Mouse (Mus musculus): ENCODE data around the gene Hoxd13. TPM values are rescaled to one million over a fixed set of nuclear protein-coding genes. Genes with fewer than 3 reads are reported as not detected.

The Hoxd13 gene
- polyA plus RNA-seq, 2 experiments, result 54.6 to 109 TPM

GRCm38 (mm10) chr2:74686301-74686987, 18.3 kb downstream of the Hoxd13 start:
- TF ChIP-seq POLR2A (IDR thresholded peaks at IDR 0.05; ENCODE audit: borderline replicate concordance, extremely low read depth, insufficient read depth, insufficient read length), result no peak
- Histone ChIP-seq H3K4me3 (replicated peaks; ENCODE audit: low read length) (peak overlapping the region; percentile 74), H3K27ac (replicated peaks; ENCODE audit: low read depth, low read length) (peak overlapping the region; percentile 88), H3K9ac (ENCODE audit: low read depth, low read length, severe bottlenecking) (peak overlapping the region; percentile 91), H3K9me3 (ENCODE audit: control insufficient read depth, low read length) (no peaks in the 10 kb centered on the region), H3K27me3 (ENCODE audit: control insufficient read depth, insufficient read depth, low read length) (peaks cover 31% of the 10 kb centered on the region), H3K36me3 (ENCODE audit: control insufficient read depth, insufficient read depth, low read length) (peaks cover 23% of the 10 kb centered on the region), H3K4me2 (replicated peaks; ENCODE audit: low read depth, low read length, severe bottlenecking) (peak overlapping the region; percentile 96), H3K4me1 (ENCODE audit: control insufficient read depth, insufficient read depth, low read length) (peaks cover 6% of the 10 kb centered on the region; the same call in 1 of the 2 replicates)
- DNase-seq (ENCODE audit: low spot score), result peak; percentile 94
- ATAC-seq (ENCODE audit: low FRiP score, low read depth), result no peak
- 5% methylated on average over 17 of the region's 17 CpGs for WGBS

GRCm38 (mm10) chr2:74686988-74687697, 19.0 kb downstream of the Hoxd13 start:
- Histone ChIP-seq H3K27ac (replicated peaks; ENCODE audit: low read depth, low read length) (peak overlapping the region; percentile 88), H3K9ac (ENCODE audit: low read depth, low read length, severe bottlenecking) (peak overlapping the region; percentile 91), H3K36me3 (ENCODE audit: control insufficient read depth, insufficient read depth, low read length) (peaks cover 27% of the 10 kb centered on the region), H3K9me3 (ENCODE audit: control insufficient read depth, low read length) (no peaks in the 10 kb centered on the region), H3K4me1 (ENCODE audit: control insufficient read depth, insufficient read depth, low read length) (peaks cover 9% of the 10 kb centered on the region; the same call in 1 of the 2 replicates), H3K4me3 (replicated peaks; ENCODE audit: low read length) (peak overlapping the region; percentile 74), H3K4me2 (replicated peaks; ENCODE audit: low read depth, low read length, severe bottlenecking) (peak overlapping the region; percentile 96), H3K27me3 (ENCODE audit: control insufficient read depth, insufficient read depth, low read length) (peaks cover 26% of the 10 kb centered on the region)
- TF ChIP-seq POLR2A (IDR thresholded peaks at IDR 0.05; ENCODE audit: borderline replicate concordance, extremely low read depth, insufficient read depth, insufficient read length), result no peak
- ATAC-seq (ENCODE audit: low FRiP score, low read depth) (no peak), DNase-seq (ENCODE audit: low spot score) (no peak)
- under 1% methylated on average over 27 of the region's 27 CpGs for WGBS

DNA sequence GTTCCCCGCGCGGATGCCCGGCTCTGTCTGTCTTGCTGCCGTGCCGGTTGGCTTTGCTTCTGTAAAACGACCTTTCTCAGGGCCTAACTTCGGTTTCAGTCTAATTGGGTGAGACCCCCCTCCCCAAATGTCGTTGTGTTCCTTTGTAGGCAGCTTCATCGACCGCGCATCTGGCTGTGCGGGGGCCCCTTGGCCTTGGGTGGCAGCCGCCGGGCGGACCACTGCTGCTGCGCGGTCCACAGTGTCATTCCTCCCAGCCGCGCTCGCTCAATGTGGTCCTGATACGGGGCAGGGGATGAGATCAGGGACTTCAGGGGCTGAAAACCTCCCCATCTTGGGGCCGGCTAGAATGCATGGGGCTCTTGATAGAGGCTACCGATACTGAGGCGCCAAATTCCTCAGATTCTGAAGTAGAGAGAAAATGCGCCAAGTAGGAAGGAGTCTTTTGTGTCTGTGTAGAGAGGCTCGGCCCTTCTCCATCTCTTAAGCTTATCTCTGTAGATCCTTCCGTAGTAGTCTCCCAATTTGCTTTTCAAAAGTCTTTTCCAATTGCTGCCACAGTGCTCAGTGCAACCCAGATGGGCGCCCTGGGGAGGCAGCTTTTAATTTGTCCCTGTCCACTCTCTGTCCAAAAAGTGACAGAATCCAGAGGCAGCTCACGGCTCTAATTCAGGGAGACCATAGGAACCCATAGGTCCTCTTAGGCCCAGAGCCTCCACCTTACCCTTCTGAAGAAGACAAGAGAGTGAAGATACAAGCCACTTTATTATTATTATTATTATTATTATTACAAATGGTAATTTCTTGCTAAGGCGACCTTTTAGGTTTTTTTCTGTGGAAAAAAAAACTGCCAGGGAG, 19.8 kb downstream of the Hoxd13 start:
- H3K9me3 ChIP-seq (ENCODE audit: control insufficient read depth, low read length), result no peaks in the 10 kb centered on the region
- 0 out of 2 replicates have a peak, but pooled peaks have one; percentile 11 for TF ChIP-seq POLR2A (IDR thresholded peaks at IDR 0.05; ENCODE audit: borderline replicate concordance, extremely low read depth, insufficient read depth, insufficient read length)
- WGBS, result 4% methylated on average over 31 of the region's 31 CpGs
- peaks cover 33% of the 10 kb centered on the region for H3K36me3 ChIP-seq (ENCODE audit: control insufficient read depth, insufficient read depth, low read length)
- DNase-seq (ENCODE audit: low spot score) (no peak), ATAC-seq (ENCODE audit: low FRiP score, low read depth) (no peak)
- H3K27ac ChIP-seq (replicated peaks; ENCODE audit: low read depth, low read length), result peak overlapping the region; percentile 88
- peak overlapping the region; percentile 96 for H3K4me2 ChIP-seq (replicated peaks; ENCODE audit: low read depth, low read length, severe bottlenecking)
- peaks cover 24% of the 10 kb centered on the region for H3K27me3 ChIP-seq (ENCODE audit: control insufficient read depth, insufficient read depth, low read length)
- peak overlapping the region; percentile 74 for H3K4me3 ChIP-seq (replicated peaks; ENCODE audit: low read length)
- peaks cover 15% of the 10 kb centered on the region; the same call in 1 of the 2 replicates for H3K4me1 ChIP-seq (ENCODE audit: control insufficient read depth, insufficient read depth, low read length)
- H3K9ac ChIP-seq (ENCODE audit: low read depth, low read length, severe bottlenecking), result peak overlapping the region; percentile 91

DNA sequence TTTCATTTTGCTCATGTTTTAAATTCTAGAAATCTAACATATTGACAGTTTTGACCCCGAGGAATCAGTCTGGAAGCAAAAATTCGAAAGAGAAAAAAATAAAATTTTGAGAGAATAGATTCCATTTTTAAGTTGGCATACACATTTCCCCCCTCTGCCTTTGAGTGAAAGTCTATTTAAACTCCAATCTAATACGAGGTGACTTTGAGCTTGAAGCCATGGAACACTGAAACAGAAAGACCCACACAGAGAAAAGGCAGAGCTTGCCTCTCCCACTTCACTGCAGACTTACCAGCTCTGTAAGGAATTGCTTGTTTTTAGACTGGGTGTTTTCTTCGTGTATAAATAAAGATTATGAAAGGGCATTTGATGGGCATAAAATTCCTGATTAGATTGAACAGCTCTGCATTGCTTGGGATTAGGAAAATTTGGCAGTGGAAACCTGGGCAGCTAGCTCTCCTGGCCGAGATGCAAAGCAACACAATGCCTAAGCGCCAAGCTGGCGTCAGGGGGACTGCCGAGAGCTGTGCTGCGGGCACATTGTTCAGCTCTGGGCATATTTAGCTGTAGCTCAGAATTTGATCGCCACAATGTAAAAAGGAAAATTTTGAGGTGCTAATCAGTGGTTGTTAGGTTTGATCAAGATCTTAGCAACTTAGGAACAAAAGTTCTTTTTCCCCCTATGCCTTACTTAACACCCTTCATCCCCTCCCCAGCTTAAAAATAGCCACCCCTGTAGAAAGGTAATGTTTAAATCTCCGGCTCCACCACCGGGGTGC, 20.9 kb downstream of the Hoxd13 start:
- Histone ChIP-seq H3K27me3 (ENCODE audit: control insufficient read depth, insufficient read depth, low read length) (peaks cover 27% of the 10 kb centered on the region), H3K4me3 (replicated peaks; ENCODE audit: low read length) (peak overlapping the region; percentile 74), H3K9me3 (ENCODE audit: control insufficient read depth, low read length) (no peaks in the 10 kb centered on the region), H3K4me1 (ENCODE audit: control insufficient read depth, insufficient read depth, low read length) (peaks cover 20% of the 10 kb centered on the region), H3K4me2 (replicated peaks; ENCODE audit: low read depth, low read length, severe bottlenecking) (peak overlapping the region; percentile 96), H3K9ac (ENCODE audit: low read depth, low read length, severe bottlenecking) (peak overlapping the region; percentile 91), H3K27ac (replicated peaks; ENCODE audit: low read depth, low read length) (peak overlapping the region; percentile 88), H3K36me3 (ENCODE audit: control insufficient read depth, insufficient read depth, low read length) (peaks cover 32% of the 10 kb centered on the region)
- WGBS, result 9% methylated on average over 12 of the region's 12 CpGs
- TF ChIP-seq POLR2A (IDR thresholded peaks at IDR 0.05; ENCODE audit: borderline replicate concordance, extremely low read depth, insufficient read depth, insufficient read length), result no peak
- ATAC-seq (ENCODE audit: low FRiP score, low read depth) (no peak), DNase-seq (ENCODE audit: low spot score) (no peak)
